Mouse (Mus musculus): Measurements from ENCODE around the gene Cd3d. TPM values are rescaled to one million over a fixed set of nuclear protein-coding genes. Genes with fewer than 3 reads are reported as not detected.

The Cd3d gene
- polyA plus RNA-seq, 1 experiment: 262 TPM

DNA sequence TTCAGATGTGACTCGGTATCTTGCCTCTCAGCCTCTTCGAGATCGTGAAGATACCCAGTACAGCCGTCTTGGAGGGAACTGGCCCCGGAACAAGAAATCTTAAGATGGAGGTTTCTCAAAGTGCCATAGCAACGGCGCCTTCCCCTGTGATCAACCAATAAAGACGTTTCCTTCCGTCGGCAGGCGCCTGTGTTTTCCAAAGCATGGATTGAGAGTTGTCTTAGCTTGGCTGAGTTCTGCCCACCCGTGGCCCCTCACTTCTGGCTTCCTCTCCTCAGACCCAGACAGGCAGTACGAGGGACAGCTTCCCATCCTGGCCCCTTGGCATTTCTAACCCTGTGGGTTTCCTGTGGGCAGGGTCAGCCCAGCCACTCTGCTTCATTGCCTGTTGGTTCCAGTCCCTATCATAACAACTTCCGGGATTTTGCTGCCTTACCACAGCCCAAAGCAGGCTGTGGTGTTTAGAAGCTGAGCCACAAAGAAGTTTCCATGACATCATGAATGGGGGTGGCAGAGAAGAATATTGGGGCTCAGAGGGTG is 4.7 kb downstream of the Cd3d start:
- DNase-seq: peak; percentile 88
- 4% methylated on average over 14 of the region's 14 CpGs for WGBS
- TF ChIP-seq POLR2A (IDR thresholded peaks at IDR 0.05; ENCODE audit: control insufficient read depth, extremely low read depth, insufficient read depth, low read length, poor library complexity) (peak; percentile 82), CTCF (IDR thresholded peaks at IDR 0.05; ENCODE audit: borderline replicate concordance, control insufficient read depth, extremely low read depth, insufficient read depth, low read length, poor library complexity) (no peak)

GRCm38 (mm10) chr9:44986976-44987375 is 5.4 kb downstream of the Cd3d start:
- Histone ChIP-seq H3K4me3 (ENCODE audit: control insufficient read depth, insufficient read depth, low read length) (no peak overlapping the region; the same call in 1 of the 2 replicates), H3K27me3 (ENCODE audit: control insufficient read depth, insufficient read depth, low read length) (no peaks in the 10 kb centered on the region), H3K36me3 (ENCODE audit: control insufficient read depth, insufficient read depth, low read length) (peaks cover 17% of the 10 kb centered on the region), H3K4me1 (replicated peaks; ENCODE audit: control insufficient read depth, insufficient read depth, low read length) (peaks cover 22% of the 10 kb centered on the region), H3K27ac (ENCODE audit: control insufficient read depth, insufficient read depth, low read length) (peak overlapping the region; percentile 100)
- WGBS: 11% methylated on average over 5 of the region's 5 CpGs
- TF ChIP-seq CTCF (IDR thresholded peaks at IDR 0.05; ENCODE audit: borderline replicate concordance, control insufficient read depth, extremely low read depth, insufficient read depth, low read length, poor library complexity): no peak
- TF ChIP-seq POLR2A (IDR thresholded peaks at IDR 0.05; ENCODE audit: control insufficient read depth, extremely low read depth, insufficient read depth, low read length, poor library complexity): peak; percentile 41; the same call in 1 of the 2 replicates
- DNase-seq: no peak

More for the DNA sequence above, 4.7 kb downstream of the Cd3d start:
- Histone ChIP-seq H3K27me3 (ENCODE audit: control insufficient read depth, insufficient read depth, low read length) (no peaks in the 10 kb centered on the region), H3K27ac (ENCODE audit: control insufficient read depth, insufficient read depth, low read length) (peak overlapping the region; percentile 90), H3K36me3 (ENCODE audit: control insufficient read depth, insufficient read depth, low read length) (peaks cover 17% of the 10 kb centered on the region), H3K4me1 (replicated peaks; ENCODE audit: control insufficient read depth, insufficient read depth, low read length) (peaks cover 22% of the 10 kb centered on the region), H3K4me3 (ENCODE audit: control insufficient read depth, insufficient read depth, low read length) (peak overlapping the region; percentile 30)

DNA sequence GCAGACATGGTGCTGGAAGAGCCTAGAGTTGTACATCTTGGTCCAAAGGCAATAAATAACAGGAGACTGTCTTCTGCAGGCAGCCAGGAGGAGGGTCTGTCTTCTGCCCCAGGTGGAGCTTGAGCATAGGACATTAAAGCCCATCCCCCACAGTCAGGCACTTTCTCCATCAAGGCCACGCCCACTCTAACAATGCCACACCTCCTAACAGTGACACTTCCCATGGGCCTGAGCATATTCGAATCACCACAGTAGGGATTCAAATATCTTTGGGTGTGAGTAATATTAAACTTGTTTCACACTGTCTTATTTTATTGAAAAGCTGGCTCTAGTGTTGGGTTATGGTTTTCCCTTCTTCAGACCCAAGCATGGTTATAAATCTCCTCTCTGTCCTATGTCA is 10.2 kb downstream of the Cd3d start:
- whole genome bisulfite sequencing: 91% methylated on average over 2 of the region's 2 CpGs
- no peak for TF ChIP-seq POLR2A (IDR thresholded peaks at IDR 0.05; ENCODE audit: control insufficient read depth, extremely low read depth, insufficient read depth, low read length, poor library complexity)
- no peak for TF ChIP-seq CTCF (IDR thresholded peaks at IDR 0.05; ENCODE audit: borderline replicate concordance, control insufficient read depth, extremely low read depth, insufficient read depth, low read length, poor library complexity)
- H3K27ac ChIP-seq (ENCODE audit: control insufficient read depth, insufficient read depth, low read length): no peak overlapping the region

GRCm38 (mm10) chr9:44992271-44992670 is 10.7 kb downstream of the Cd3d start:
- no peak for DNase-seq
- H3K27ac ChIP-seq (ENCODE audit: control insufficient read depth, insufficient read depth, low read length): no peak overlapping the region
- no peak overlapping the region for H3K4me3 ChIP-seq (ENCODE audit: control insufficient read depth, insufficient read depth, low read length)
- no peak for TF ChIP-seq POLR2A (IDR thresholded peaks at IDR 0.05; ENCODE audit: control insufficient read depth, extremely low read depth, insufficient read depth, low read length, poor library complexity)
- no peak for TF ChIP-seq CTCF (IDR thresholded peaks at IDR 0.05; ENCODE audit: borderline replicate concordance, control insufficient read depth, extremely low read depth, insufficient read depth, low read length, poor library complexity)
- H3K27me3 ChIP-seq (ENCODE audit: control insufficient read depth, insufficient read depth, low read length): no peaks in the 10 kb centered on the region
- H3K36me3 ChIP-seq (ENCODE audit: control insufficient read depth, insufficient read depth, low read length): no peaks in the 10 kb centered on the region
- peaks cover 14% of the 10 kb centered on the region for H3K4me1 ChIP-seq (replicated peaks; ENCODE audit: control insufficient read depth, insufficient read depth, low read length)

More for the DNA sequence above, 10.2 kb downstream of the Cd3d start:
- Histone ChIP-seq H3K4me1 (replicated peaks; ENCODE audit: control insufficient read depth, insufficient read depth, low read length) (peaks cover 15% of the 10 kb centered on the region), H3K27me3 (ENCODE audit: control insufficient read depth, insufficient read depth, low read length) (no peaks in the 10 kb centered on the region), H3K4me3 (ENCODE audit: control insufficient read depth, insufficient read depth, low read length) (no peak overlapping the region), H3K36me3 (ENCODE audit: control insufficient read depth, insufficient read depth, low read length) (no peaks in the 10 kb centered on the region)
- no peak for DNase-seq

DNA sequence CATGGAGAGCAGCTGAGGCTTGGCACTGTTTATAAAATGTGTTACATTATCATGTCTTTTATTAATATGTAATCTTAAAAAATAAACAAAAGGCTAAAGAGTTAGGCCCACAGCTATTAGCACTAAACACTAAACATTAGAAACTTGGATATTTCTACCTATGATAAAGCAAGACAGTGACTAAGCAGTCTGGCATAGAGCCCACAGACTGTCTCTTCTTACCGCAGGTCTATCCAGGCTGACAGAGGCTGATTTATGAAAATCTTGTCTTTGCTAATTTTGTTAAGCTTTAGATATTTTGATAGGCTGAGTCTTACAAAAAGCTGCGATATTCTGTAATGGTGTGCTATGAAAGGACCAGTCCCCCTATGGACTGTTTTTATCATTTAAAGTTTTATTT is 11.7 kb downstream of the Cd3d start:
- TF ChIP-seq CTCF (IDR thresholded peaks at IDR 0.05; ENCODE audit: borderline replicate concordance, control insufficient read depth, extremely low read depth, insufficient read depth, low read length, poor library complexity) (no peak), POLR2A (IDR thresholded peaks at IDR 0.05; ENCODE audit: control insufficient read depth, extremely low read depth, insufficient read depth, low read length, poor library complexity) (no peak)
- peaks cover 19% of the 10 kb centered on the region for H3K4me1 ChIP-seq (replicated peaks; ENCODE audit: control insufficient read depth, insufficient read depth, low read length)
- H3K4me3 ChIP-seq (ENCODE audit: control insufficient read depth, insufficient read depth, low read length): no peak overlapping the region
- no peak for DNase-seq
- 47% methylated on average over 2 of the region's 2 CpGs for WGBS
- H3K27ac ChIP-seq (ENCODE audit: control insufficient read depth, insufficient read depth, low read length): no peak overlapping the region
- H3K27me3 ChIP-seq (ENCODE audit: control insufficient read depth, insufficient read depth, low read length): no peaks in the 10 kb centered on the region
- H3K36me3 ChIP-seq (ENCODE audit: control insufficient read depth, insufficient read depth, low read length): no peaks in the 10 kb centered on the region

GRCm38 (mm10) chr9:44994962-44995361 is 13.4 kb downstream of the Cd3d start:
- H3K27ac ChIP-seq (ENCODE audit: control insufficient read depth, insufficient read depth, low read length): no peak overlapping the region
- no peaks in the 10 kb centered on the region for H3K27me3 ChIP-seq (ENCODE audit: control insufficient read depth, insufficient read depth, low read length)
- no peak for DNase-seq
- H3K4me1 ChIP-seq (replicated peaks; ENCODE audit: control insufficient read depth, insufficient read depth, low read length): peaks cover 35% of the 10 kb centered on the region
- no peaks in the 10 kb centered on the region for H3K36me3 ChIP-seq (ENCODE audit: control insufficient read depth, insufficient read depth, low read length)
- TF ChIP-seq POLR2A (IDR thresholded peaks at IDR 0.05; ENCODE audit: control insufficient read depth, extremely low read depth, insufficient read depth, low read length, poor library complexity) (no peak), CTCF (IDR thresholded peaks at IDR 0.05; ENCODE audit: borderline replicate concordance, control insufficient read depth, extremely low read depth, insufficient read depth, low read length, poor library complexity) (no peak)
- 63% methylated on average over 4 of the region's 4 CpGs for WGBS
- no peak overlapping the region for H3K4me3 ChIP-seq (ENCODE audit: control insufficient read depth, insufficient read depth, low read length)

DNA sequence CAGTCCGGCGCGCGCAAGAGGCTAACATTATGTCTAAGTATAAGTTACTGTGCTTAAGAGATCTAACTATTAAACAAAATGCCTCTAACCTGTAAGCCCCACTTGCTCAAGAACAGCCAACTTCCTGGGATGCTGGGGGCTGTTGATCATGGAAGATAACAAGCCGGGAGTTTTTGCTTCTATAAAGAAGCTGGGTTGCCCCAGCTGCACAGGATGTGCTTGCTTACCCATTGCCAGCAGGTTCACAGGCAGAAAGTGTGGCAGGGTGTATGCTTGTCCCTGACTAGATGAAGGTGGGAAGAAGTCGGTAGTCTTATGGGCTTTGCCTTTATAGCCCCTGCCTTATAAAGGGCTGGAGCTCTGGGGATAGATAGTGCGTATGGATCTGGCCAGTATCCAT is 15.0 kb downstream of the Cd3d start:
- DNase-seq: peak; percentile 59
- 72% methylated on average over 7 of the region's 7 CpGs for WGBS
- Histone ChIP-seq H3K4me3 (ENCODE audit: control insufficient read depth, insufficient read depth, low read length) (no peak overlapping the region), H3K4me1 (replicated peaks; ENCODE audit: control insufficient read depth, insufficient read depth, low read length) (peaks cover 36% of the 10 kb centered on the region), H3K27me3 (ENCODE audit: control insufficient read depth, insufficient read depth, low read length) (no peaks in the 10 kb centered on the region), H3K36me3 (ENCODE audit: control insufficient read depth, insufficient read depth, low read length) (peaks cover 13% of the 10 kb centered on the region), H3K27ac (ENCODE audit: control insufficient read depth, insufficient read depth, low read length) (peak overlapping the region; percentile 68)
- TF ChIP-seq POLR2A (IDR thresholded peaks at IDR 0.05; ENCODE audit: control insufficient read depth, extremely low read depth, insufficient read depth, low read length, poor library complexity) (no peak), CTCF (IDR thresholded peaks at IDR 0.05; ENCODE audit: borderline replicate concordance, control insufficient read depth, extremely low read depth, insufficient read depth, low read length, poor library complexity) (no peak)
